Mouse (Mus musculus) layer of hippocampus, adult 11-12 months (tissue): ENCODE data around the gene Cdkn2d.

Experiments used
- DNase-seq: peaks from one replicate; pipeline ENCODE4 v3.0.0; 2022; ENCODE audit warnings: low spot score

Gene Cdkn2d

DNA sequence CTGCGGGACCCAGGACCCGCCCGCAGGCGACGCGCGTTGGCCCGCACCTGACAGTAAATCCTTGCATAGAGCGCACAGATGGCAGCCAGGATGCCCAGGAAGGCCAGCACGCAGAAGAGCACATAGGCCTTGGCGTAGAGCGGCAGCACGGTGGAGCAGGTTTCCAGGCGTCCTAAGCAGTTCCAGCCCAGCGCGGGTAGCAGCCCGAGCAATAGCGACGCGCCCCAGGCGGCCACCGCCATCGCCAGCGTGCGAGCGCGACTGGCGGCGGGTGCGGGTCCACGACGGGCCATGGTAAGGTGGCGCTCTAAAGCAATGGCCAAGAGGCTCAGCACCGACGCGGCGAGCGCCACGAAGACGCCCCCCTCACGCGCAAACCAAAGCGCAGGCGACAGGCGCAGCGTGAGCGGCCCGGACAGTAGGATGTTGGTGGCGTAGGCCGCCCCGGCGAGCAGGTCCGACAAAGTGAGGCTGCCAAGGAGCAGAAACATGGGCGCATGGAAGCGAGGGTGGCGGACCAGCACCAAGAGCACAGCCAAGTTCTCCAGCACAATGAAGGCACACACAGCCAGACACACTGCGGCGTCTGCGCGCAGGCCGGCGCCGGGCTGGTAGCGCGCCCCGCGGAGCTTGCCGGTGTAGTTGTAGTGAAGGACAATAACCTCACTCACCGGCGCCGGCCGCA, 46.6 kb downstream of the Cdkn2d start:
- DNase-seq: peak; percentile 35

DNA sequence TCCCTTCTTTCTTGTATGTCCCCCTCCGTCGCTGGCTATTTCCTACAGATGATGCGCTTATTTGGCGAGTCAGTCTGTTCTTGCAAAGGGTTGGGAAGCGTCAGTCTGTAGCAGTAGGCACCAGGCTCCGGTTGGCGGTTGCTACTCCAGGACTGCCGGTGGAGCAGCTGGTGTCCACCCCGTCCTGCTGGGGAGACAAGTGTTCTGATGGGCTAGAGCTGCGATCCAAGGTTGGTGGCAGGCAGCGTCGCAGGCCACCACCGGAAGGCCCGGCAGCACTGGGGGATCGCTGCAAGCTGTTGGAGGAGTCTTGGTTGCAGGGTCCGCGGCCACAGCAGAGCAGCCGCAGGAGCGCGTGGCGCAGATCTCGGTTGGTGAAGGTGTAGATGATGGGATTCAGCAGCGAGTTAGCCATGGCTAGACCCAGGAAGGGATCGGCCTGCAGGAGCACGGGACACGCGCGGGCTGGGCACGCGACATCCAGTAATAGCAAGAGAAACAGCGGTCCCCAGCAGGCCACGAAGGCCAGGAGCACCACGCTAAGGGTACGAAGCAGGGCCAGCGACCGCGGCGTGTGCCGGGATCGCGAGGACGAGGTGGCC, 47.3 kb downstream of the Cdkn2d start:
- no peak for DNase-seq

DNA sequence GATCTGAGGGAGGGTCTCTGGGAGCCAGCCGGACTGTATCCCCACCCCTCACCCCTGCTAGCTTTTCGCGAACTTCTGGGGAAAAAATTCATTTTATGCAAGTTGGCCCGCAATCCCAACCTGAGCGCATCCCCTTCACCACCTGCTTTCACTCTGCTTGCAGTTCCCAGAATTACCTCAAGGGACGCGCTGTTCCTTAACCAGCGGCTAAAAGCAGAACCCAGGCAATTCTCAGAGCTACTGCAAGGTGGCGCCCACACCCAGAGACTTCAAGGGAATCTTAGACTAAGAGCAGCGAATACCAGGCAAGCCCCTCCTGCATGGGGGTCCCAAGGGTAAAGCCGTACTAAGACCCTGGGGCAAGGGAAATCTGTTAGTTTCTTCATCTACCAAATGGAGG, 49.9 kb downstream of the Cdkn2d start:
- DNase-seq: peak; percentile 88

DNA sequence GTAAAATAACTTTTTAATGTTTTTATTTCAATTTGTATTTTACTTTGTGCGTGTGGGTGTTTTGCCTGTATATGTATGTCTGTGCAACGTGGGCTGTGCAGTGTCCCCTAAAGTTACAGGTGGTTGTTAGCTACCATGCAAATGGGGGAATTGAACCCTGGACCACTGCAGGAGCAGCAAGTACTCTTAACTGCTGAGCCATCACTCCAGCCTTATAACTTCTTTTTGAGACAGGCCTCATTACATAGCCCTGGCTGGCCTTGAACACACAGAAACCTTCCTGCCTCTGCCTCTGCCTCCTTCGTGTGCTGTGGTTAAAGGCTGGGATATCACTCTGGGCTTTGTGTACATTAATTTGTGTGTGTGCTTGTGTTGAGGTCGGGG, 51.8 kb downstream of the Cdkn2d start:
- no peak for DNase-seq

DNA sequence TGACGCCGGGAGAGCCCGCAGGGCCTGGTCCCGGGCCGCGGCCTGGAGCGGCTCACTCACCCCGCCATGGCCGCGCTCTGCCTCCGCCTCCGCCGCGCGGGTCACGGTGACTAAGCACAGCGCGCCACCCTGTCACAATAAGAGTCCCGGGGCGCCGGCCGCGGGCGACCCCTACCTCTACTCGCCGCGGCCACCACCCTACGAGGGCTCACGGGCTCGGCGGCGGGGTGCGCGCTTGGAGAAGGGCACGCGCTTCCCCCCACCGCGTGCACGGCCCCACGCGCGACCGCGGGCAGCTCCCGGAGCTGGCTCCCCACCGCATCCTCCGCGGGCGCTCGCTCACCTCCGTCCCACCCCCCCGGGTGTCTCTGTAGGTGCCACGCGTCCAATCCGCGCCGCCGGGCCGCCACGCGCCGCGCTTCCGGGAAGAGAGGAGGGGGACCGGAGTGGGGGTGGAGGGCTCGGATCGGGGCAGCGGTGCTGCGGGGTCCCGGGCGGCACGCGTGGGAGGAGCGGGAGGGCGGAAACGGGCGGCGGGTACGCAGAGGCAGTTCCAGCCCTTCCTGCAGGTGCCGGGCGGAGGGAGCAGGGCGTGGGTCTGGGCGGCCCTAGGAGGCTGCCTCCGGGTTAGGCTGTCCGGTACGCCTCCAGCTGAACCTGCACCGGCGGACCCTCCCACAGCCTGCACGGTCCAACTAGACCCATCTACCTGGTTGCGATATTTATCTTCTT, 52.3 kb downstream of the Cdkn2d start, which contains the start of gene Keap1:
Keap1 (minus strand) TSS at position 629 of the 732 bp plus-strand sequence.
- peak; percentile 78 for DNase-seq
